Comparison of ENCODE assay signal across 22 mouse cellular contexts in genomic region chr17:25541768-25542167, GRCm38 (mm10). TPM values are rescaled to one million over a fixed set of nuclear protein-coding genes. Genes with fewer than 3 reads are reported as not detected.
DNase-seq lines count a peak whose midpoint lies in the region; ATAC-seq lines count a peak whose summit lies in the region.
"Had no signal": no experiment of that assay in that cellular context is flagged by ENCODE, and none has a peak within 500 bp of the region (broad histone marks: within the 10 kb centered on the region; RNA-seq: fewer than 3 reads in every experiment).

No protein-coding gene starts in this region.

- H3K4me1 ChIP-seq in kidney, embryonic 15.5 days = peaks cover 11% of the 10 kb centered on the region
- H3K4me1 ChIP-seq: embryonic facial prominence, embryonic 12.5 days had no signal

- no peak overlapping the region for H3K9ac ChIP-seq in kidney, embryonic 15.5 days
- H3K9ac ChIP-seq: embryonic facial prominence, embryonic 12.5 days; forebrain, embryonic 13.5 days; forebrain, embryonic 15.5 days; forebrain, postnatal 0 days had no signal

- no peaks in the 10 kb centered on the region for H3K36me3 ChIP-seq in kidney, embryonic 15.5 days
- H3K36me3 ChIP-seq: embryonic facial prominence, embryonic 10.5 days; embryonic facial prominence, embryonic 12.5 days; forebrain, embryonic 15.5 days had no signal

- no peak overlapping the region for H3K27ac ChIP-seq in kidney, embryonic 15.5 days
- H3K27ac ChIP-seq: embryonic facial prominence, embryonic 10.5 days; embryonic facial prominence, embryonic 12.5 days; forebrain, embryonic 13.5 days; forebrain, embryonic 15.5 days had no signal

- no peaks in the 10 kb centered on the region for H3K9me3 ChIP-seq in kidney, embryonic 15.5 days (replicated peaks)
- H3K9me3 ChIP-seq: embryonic facial prominence, embryonic 10.5 days; embryonic facial prominence, embryonic 12.5 days; forebrain, embryonic 13.5 days; forebrain, embryonic 15.5 days had no signal

- no peak overlapping the region for H3K4me3 ChIP-seq in kidney, embryonic 15.5 days (replicated peaks)
- H3K4me3 ChIP-seq: embryonic facial prominence, embryonic 10.5 days; embryonic facial prominence, embryonic 12.5 days; forebrain, embryonic 13.5 days; forebrain, embryonic 15.5 days had no signal

- no peak for ATAC-seq in kidney, embryonic 15.5 days (replicated peaks; ENCODE audit: low FRiP score)
- ATAC-seq: activated CD4-positive, CD25-positive, alpha-beta regulatory T cell, adult 4 months; forebrain, embryonic 13.5 days; forebrain, embryonic 15.5 days; forebrain, postnatal 0 days had no signal

- H3K27me3 ChIP-seq in kidney, embryonic 15.5 days = no peaks in the 10 kb centered on the region
- H3K27me3 ChIP-seq: embryonic facial prominence, embryonic 12.5 days; forebrain, embryonic 13.5 days; forebrain, embryonic 15.5 days had no signal

- WGBS in kidney, embryonic 15.5 days = 79% methylated on average over 4 of the region's 4 CpGs

- H3K4me2 ChIP-seq in kidney, embryonic 15.5 days = no peak overlapping the region
- H3K4me2 ChIP-seq: embryonic facial prominence, embryonic 12.5 days; forebrain, embryonic 13.5 days; forebrain, embryonic 15.5 days had no signal

- peak; percentile 36 to 39 for DNase-seq in adrenal gland, adult (ENCODE audit: inconsistent age in 2 of 2, low spot score in 1 of 2)
- no peak for DNase-seq in adrenal gland, postnatal 10 days
- peak; percentile 23 for DNase-seq in adrenal gland, postnatal 14 days
- DNase-seq in adrenal gland, adult 18-20 months (ENCODE audit: low spot score in 2 of 2) = no peak
- peak; percentile 27 for DNase-seq in NIH3T3 (ENCODE audit: low read depth)
- no peak for DNase-seq in frontal cortex, postnatal 25 days (ENCODE audit: low spot score in 2 of 2)
- DNase-seq: cerebellum, adult 11-12 months; cerebellum, adult 2 months; cerebellum, adult 9-10 months; cerebellum, postnatal 10 days; cerebellum, postnatal 25 days; forebrain, postnatal 0 days had no signal

RNA-seq across cellular contexts. Expression of gene Sox8, which starts 28.7 kb away (rescaled TPM):
- total RNA-seq in adrenal gland, postnatal 10 days (2021) = 1 to 10 TPM; 1.7 to 2.4 TPM
- 1.4 and 1.6 TPM in 2 replicates for total RNA-seq in adrenal gland, postnatal 14 days (2021)
- 1 to 10 TPM in 1 of 2 experiments, under 1 TPM in 1; 0.73 to 1.6 TPM for total RNA-seq in adrenal gland, adult 18-20 months (2021)
- polyA plus RNA-seq in kidney, embryonic 15.5 days (2015; fragmentation: Nextera tagmentation; extraction: Ambion mirVana) = 5.1 and 5.9 TPM in 2 replicates
- total RNA-seq: MEL had no signal

RNA-seq across cellular contexts. Expression of gene Lmf1, which starts 37.1 kb away (rescaled TPM):
- total RNA-seq in adrenal gland, postnatal 10 days (2021) = 10 to 100 TPM; 35.8 to 44.3 TPM
- 40.2 and 40.6 TPM in 2 replicates for total RNA-seq in adrenal gland, postnatal 14 days (2021)
- 10 to 100 TPM; 36.9 to 38.7 TPM for total RNA-seq in adrenal gland, adult 18-20 months (2021)
- polyA plus RNA-seq in kidney, embryonic 15.5 days (2015; fragmentation: Nextera tagmentation; extraction: Ambion mirVana) = 30.9 and 32.1 TPM in 2 replicates

RNA-seq across cellular contexts. Expression of gene Sstr5, which starts 44.7 kb away (rescaled TPM):
- under 1 TPM in 1 of 2 experiments, not detected in 1; 0.15 TPM for total RNA-seq in adrenal gland, postnatal 10 days (2021)
- 0.15 TPM in 1 of 2 replicates, not detected in the other for total RNA-seq in adrenal gland, postnatal 14 days (2021)
- total RNA-seq in adrenal gland, adult 18-20 months (2021) = 1 to 10 TPM; 2.1 to 2.4 TPM
- polyA plus RNA-seq in kidney, embryonic 15.5 days (2015; fragmentation: Nextera tagmentation; extraction: Ambion mirVana) = not detected in 2 replicates
- total RNA-seq: MEL had no signal
- polyA plus RNA-seq: activated CD4-positive, CD25-positive, alpha-beta regulatory T cell, adult 4 months; C2C12; embryonic facial prominence, embryonic 14.5 days; forebrain, embryonic 11.5 days had no signal

Comparison
In these comparisons a context has a peak if more than half of its experiments do, and no peak if none do; other contexts are left out.
1. DNase-seq: peak in adrenal gland, adult (2 of 2), adrenal gland, postnatal 14 days (single experiment) and NIH3T3 (single experiment); none in adrenal gland, postnatal 10 days (single experiment), adrenal gland, adult 18-20 months (0 of 2) and frontal cortex, postnatal 25 days (0 of 2).